Mouse (Mus musculus): ENCODE results near the gene Pard3. TPM values are rescaled to one million over a fixed set of nuclear protein-coding genes. Genes with fewer than 3 reads are reported as not detected.

The Pard3 gene
- polyA plus RNA-seq, 1 experiment from 2014 or later: 17.3 TPM

- 55% methylated on average over 7 of the region's 7 CpGs for WGBS
- no peaks in the 10 kb centered on the region for H3K36me3 ChIP-seq (ENCODE audit: control insufficient read depth, insufficient read depth, low read length)
- no peaks in the 10 kb centered on the region for H3K9me3 ChIP-seq (ENCODE audit: control insufficient read depth, low read length)
- peak overlapping the region; percentile 30 for H3K4me2 ChIP-seq (ENCODE audit: low read depth, low read length)
- peaks cover 64% of the 10 kb centered on the region for H3K4me1 ChIP-seq (ENCODE audit: control insufficient read depth, insufficient read depth, low read length)
- H3K4me3 ChIP-seq (ENCODE audit: low read length): peak overlapping the region; percentile 41
- ATAC-seq: peak; percentile 91
- no peaks in the 10 kb centered on the region for H3K27me3 ChIP-seq (replicated peaks; ENCODE audit: control insufficient read depth, insufficient read depth, low read length)
- peak overlapping the region; percentile 82 for H3K27ac ChIP-seq (ENCODE audit: low read length)
- H3K9ac ChIP-seq (ENCODE audit: low read depth, low read length): no peak overlapping the region
These were observed 12.8 kb downstream of the Pard3 start for GRCm38 (mm10) chr8:127076511-127076910.

DNA sequence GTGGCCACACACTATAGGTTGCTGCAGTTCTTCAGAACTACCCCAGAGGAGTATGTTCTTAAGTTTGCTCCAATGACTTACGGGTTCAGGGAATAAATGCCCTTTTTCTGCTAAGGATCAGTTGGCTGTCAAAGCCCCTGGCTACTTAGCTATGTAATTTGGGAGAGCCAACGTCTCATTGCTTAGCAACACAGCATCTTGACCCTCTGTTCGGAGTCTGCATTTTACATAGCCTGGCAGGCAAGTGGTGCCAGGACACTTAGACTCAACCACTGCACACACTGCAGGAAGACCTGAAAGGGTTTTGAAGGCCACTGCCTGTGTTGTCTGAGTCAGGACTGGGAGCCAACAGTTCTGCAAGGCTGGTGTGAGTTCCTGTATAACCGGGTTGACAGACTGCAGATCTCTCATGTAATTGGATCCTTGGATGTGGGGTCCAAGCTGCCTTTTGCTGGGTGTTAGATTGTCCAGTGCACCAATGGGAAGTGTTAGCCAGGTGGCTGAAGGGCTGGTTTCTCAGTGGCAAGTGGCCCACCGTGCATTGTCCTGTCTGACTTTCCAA is 15.6 kb downstream of the Pard3 start:
- Histone ChIP-seq H3K4me1 (ENCODE audit: control insufficient read depth, insufficient read depth, low read length) (peaks cover 53% of the 10 kb centered on the region), H3K4me2 (ENCODE audit: low read depth, low read length) (no peak overlapping the region), H3K36me3 (ENCODE audit: control insufficient read depth, insufficient read depth, low read length) (no peaks in the 10 kb centered on the region), H3K9me3 (ENCODE audit: control insufficient read depth, low read length) (no peaks in the 10 kb centered on the region), H3K4me3 (ENCODE audit: low read length) (no peak overlapping the region), H3K27ac (ENCODE audit: low read length) (no peak overlapping the region), H3K9ac (ENCODE audit: low read depth, low read length) (no peak overlapping the region), H3K27me3 (replicated peaks; ENCODE audit: control insufficient read depth, insufficient read depth, low read length) (no peaks in the 10 kb centered on the region)
- no peak for ATAC-seq
- 48% methylated on average over 5 of the region's 5 CpGs for WGBS

- no peak for ATAC-seq
- Histone ChIP-seq H3K9ac (ENCODE audit: low read depth, low read length) (no peak overlapping the region), H3K4me2 (ENCODE audit: low read depth, low read length) (no peak overlapping the region), H3K36me3 (ENCODE audit: control insufficient read depth, insufficient read depth, low read length) (no peaks in the 10 kb centered on the region), H3K9me3 (ENCODE audit: control insufficient read depth, low read length) (no peaks in the 10 kb centered on the region), H3K27ac (ENCODE audit: low read length) (no peak overlapping the region), H3K4me1 (ENCODE audit: control insufficient read depth, insufficient read depth, low read length) (peaks cover 46% of the 10 kb centered on the region), H3K27me3 (replicated peaks; ENCODE audit: control insufficient read depth, insufficient read depth, low read length) (no peaks in the 10 kb centered on the region), H3K4me3 (ENCODE audit: low read length) (no peak overlapping the region)
- 76% methylated on average over 3 of the region's 3 CpGs for WGBS
These were observed 17.6 kb downstream of the Pard3 start for GRCm38 (mm10) chr8:127081297-127081696.

- Histone ChIP-seq H3K4me3 (ENCODE audit: low read length) (no peak overlapping the region), H3K4me1 (ENCODE audit: control insufficient read depth, insufficient read depth, low read length) (peaks cover 44% of the 10 kb centered on the region), H3K36me3 (ENCODE audit: control insufficient read depth, insufficient read depth, low read length) (no peaks in the 10 kb centered on the region), H3K27me3 (replicated peaks; ENCODE audit: control insufficient read depth, insufficient read depth, low read length) (no peaks in the 10 kb centered on the region), H3K9me3 (ENCODE audit: control insufficient read depth, low read length) (no peaks in the 10 kb centered on the region), H3K27ac (ENCODE audit: low read length) (no peak overlapping the region), H3K9ac (ENCODE audit: low read depth, low read length) (no peak overlapping the region), H3K4me2 (ENCODE audit: low read depth, low read length) (no peak overlapping the region)
- 58% methylated on average over 2 of the region's 2 CpGs for WGBS
- no peak for ATAC-seq
These were observed 18.8 kb downstream of the Pard3 start for GRCm38 (mm10) chr8:127082486-127082885.

DNA sequence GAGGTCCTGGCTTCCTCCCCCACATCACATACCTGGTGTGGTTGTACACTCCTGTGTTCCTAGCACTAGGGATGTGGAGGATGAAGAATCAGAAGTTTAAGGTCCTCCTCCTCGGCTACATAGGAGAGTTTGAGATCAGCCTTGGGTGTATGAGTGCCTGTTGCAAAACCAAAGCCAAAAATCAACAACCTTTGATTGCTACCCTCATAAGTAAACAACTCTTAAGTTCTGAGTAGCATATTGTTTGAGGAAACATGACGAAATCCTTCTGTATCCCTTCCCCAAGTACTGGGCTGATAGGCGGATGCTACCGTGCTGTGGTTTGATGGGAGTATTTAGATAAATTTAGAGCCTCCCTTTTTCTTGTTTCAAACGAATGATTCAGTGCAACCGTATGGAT is 20.9 kb downstream of the Pard3 start:
- ATAC-seq: no peak
- 68% methylated on average over 6 of the region's 6 CpGs for WGBS
- Histone ChIP-seq H3K4me1 (ENCODE audit: control insufficient read depth, insufficient read depth, low read length) (peaks cover 35% of the 10 kb centered on the region), H3K36me3 (ENCODE audit: control insufficient read depth, insufficient read depth, low read length) (no peaks in the 10 kb centered on the region), H3K27ac (ENCODE audit: low read length) (no peak overlapping the region), H3K4me2 (ENCODE audit: low read depth, low read length) (no peak overlapping the region), H3K9me3 (ENCODE audit: control insufficient read depth, low read length) (no peaks in the 10 kb centered on the region), H3K9ac (ENCODE audit: low read depth, low read length) (no peak overlapping the region), H3K27me3 (replicated peaks; ENCODE audit: control insufficient read depth, insufficient read depth, low read length) (no peaks in the 10 kb centered on the region), H3K4me3 (ENCODE audit: low read length) (no peak overlapping the region)

DNA sequence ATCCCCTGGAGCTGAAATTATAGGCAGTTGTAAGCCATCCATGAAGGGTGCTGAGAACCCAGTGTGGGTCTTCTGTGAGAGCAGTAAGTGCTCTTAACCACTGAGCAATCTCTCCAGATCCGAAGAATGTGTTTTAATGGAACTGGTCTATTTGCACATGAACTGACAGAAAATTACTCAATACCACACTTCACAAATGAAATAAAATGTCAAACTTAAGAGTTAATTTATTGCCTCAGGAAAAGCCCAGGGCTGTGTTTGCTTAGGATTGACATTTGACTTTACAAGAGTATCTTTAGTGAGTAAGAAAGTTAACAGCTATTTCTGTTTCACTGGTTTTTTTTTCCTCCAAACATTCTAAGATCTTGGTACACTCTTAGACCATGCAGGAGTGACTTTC is 23.7 kb downstream of the Pard3 start:
- Histone ChIP-seq H3K4me3 (ENCODE audit: low read length) (no peak overlapping the region), H3K4me1 (ENCODE audit: control insufficient read depth, insufficient read depth, low read length) (peaks cover 42% of the 10 kb centered on the region), H3K27me3 (replicated peaks; ENCODE audit: control insufficient read depth, insufficient read depth, low read length) (no peaks in the 10 kb centered on the region), H3K9ac (ENCODE audit: low read depth, low read length) (no peak overlapping the region), H3K9me3 (ENCODE audit: control insufficient read depth, low read length) (no peaks in the 10 kb centered on the region), H3K36me3 (ENCODE audit: control insufficient read depth, insufficient read depth, low read length) (no peaks in the 10 kb centered on the region), H3K27ac (ENCODE audit: low read length) (no peak overlapping the region), H3K4me2 (ENCODE audit: low read depth, low read length) (no peak overlapping the region)
- ATAC-seq: no peak
- WGBS: 30% methylated on average over 1 of the region's 1 CpGs

DNA sequence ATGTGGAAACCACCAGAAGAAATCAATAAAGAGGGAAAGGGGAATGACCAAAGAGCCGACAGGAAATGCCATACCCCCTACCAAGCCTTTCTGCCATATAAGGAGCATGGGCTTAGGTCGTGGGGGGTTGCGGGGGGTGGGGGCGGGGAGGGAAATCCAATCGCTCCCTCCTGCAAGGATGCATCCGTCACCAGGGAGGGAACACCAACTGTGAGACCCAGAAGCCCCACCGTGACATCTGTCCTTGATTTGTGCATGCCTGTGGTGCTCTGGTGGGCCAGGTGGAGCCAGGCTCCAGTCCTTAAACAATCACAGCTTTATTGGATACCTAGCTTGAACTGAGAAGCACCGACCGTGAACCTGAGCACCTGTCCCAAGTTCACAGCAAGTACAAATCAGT is 24.7 kb downstream of the Pard3 start:
- no peak overlapping the region for H3K4me2 ChIP-seq (ENCODE audit: low read depth, low read length)
- WGBS: 15% methylated on average over 9 of the region's 9 CpGs
- ATAC-seq: no peak

DNA sequence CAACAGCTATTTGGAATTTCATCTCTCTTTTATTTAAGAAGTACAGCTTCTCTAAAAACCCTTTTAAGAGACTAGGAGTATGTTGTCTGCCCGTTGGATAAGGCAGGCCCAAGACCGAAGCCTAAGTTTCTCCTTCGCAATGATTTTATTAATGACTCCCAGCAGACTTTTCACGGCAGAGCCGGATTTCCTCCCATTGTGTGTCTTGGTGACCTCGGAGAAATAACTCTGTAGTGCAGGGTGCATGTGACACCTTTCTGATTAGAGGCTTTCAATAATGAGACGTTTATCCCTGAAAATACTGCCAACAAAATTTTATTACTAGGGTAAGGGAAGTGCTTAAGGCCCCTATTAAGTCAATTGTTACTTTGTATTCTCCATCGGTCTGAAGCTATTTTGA is 25.3 kb downstream of the Pard3 start:
- H3K36me3 ChIP-seq (ENCODE audit: control insufficient read depth, insufficient read depth, low read length): no peaks in the 10 kb centered on the region
- H3K4me1 ChIP-seq (ENCODE audit: control insufficient read depth, insufficient read depth, low read length): peaks cover 49% of the 10 kb centered on the region
- H3K9ac ChIP-seq (ENCODE audit: low read depth, low read length): no peak overlapping the region
- H3K4me3 ChIP-seq (ENCODE audit: low read length): no peak overlapping the region
- H3K9me3 ChIP-seq (ENCODE audit: control insufficient read depth, low read length): no peaks in the 10 kb centered on the region
- ATAC-seq: no peak
- H3K27me3 ChIP-seq (replicated peaks; ENCODE audit: control insufficient read depth, insufficient read depth, low read length): no peaks in the 10 kb centered on the region
- H3K4me2 ChIP-seq (ENCODE audit: low read depth, low read length): no peak overlapping the region
- H3K27ac ChIP-seq (ENCODE audit: low read length): no peak overlapping the region
- 38% methylated on average over 8 of the region's 8 CpGs for WGBS

More for the DNA sequence above, 24.7 kb downstream of the Pard3 start:
- Histone ChIP-seq H3K9me3 (ENCODE audit: control insufficient read depth, low read length) (no peaks in the 10 kb centered on the region), H3K4me3 (ENCODE audit: low read length) (no peak overlapping the region), H3K4me1 (ENCODE audit: control insufficient read depth, insufficient read depth, low read length) (peaks cover 49% of the 10 kb centered on the region), H3K9ac (ENCODE audit: low read depth, low read length) (no peak overlapping the region), H3K27ac (ENCODE audit: low read length) (no peak overlapping the region), H3K27me3 (replicated peaks; ENCODE audit: control insufficient read depth, insufficient read depth, low read length) (no peaks in the 10 kb centered on the region), H3K36me3 (ENCODE audit: control insufficient read depth, insufficient read depth, low read length) (no peaks in the 10 kb centered on the region)

DNA sequence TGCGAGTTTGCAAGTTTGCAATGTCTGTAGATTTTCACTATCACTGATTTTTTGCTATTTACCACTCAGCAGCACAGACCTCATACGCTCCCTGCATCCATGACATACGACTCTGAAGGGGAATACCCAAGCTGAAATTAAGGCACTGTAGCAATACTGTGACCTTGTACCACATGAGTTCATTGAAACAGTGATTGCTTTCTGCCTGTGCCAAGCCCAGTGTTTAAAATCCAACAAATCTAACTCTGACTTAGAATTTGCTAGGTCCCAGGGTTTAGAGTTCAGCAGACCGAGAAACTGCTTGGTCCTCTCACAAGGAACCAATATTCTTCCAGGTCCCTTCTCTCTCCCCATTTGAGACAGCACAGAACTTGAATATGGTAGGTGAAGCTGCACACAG is 26.7 kb downstream of the Pard3 start:
- 72% methylated on average over 4 of the region's 4 CpGs for WGBS
- no peaks in the 10 kb centered on the region for H3K27me3 ChIP-seq (replicated peaks; ENCODE audit: control insufficient read depth, insufficient read depth, low read length)
- H3K4me3 ChIP-seq (ENCODE audit: low read length): no peak overlapping the region
- ATAC-seq: no peak
- peaks cover 49% of the 10 kb centered on the region for H3K4me1 ChIP-seq (ENCODE audit: control insufficient read depth, insufficient read depth, low read length)
- no peak overlapping the region for H3K4me2 ChIP-seq (ENCODE audit: low read depth, low read length)
- no peaks in the 10 kb centered on the region for H3K36me3 ChIP-seq (ENCODE audit: control insufficient read depth, insufficient read depth, low read length)
- H3K9ac ChIP-seq (ENCODE audit: low read depth, low read length): no peak overlapping the region
- no peak overlapping the region for H3K27ac ChIP-seq (ENCODE audit: low read length)
- H3K9me3 ChIP-seq (ENCODE audit: control insufficient read depth, low read length): no peaks in the 10 kb centered on the region

GRCm38 (mm10) chr8:127091936-127092335 is 28.2 kb downstream of the Pard3 start:
- no peak for ATAC-seq
- no peak overlapping the region for H3K4me3 ChIP-seq (ENCODE audit: low read length)
- H3K27ac ChIP-seq (ENCODE audit: low read length): peak overlapping the region; percentile 81
- WGBS: 80% methylated on average over 3 of the region's 3 CpGs
- no peak overlapping the region for H3K9ac ChIP-seq (ENCODE audit: low read depth, low read length)
- no peaks in the 10 kb centered on the region for H3K27me3 ChIP-seq (replicated peaks; ENCODE audit: control insufficient read depth, insufficient read depth, low read length)
- peaks cover 47% of the 10 kb centered on the region for H3K4me1 ChIP-seq (ENCODE audit: control insufficient read depth, insufficient read depth, low read length)
- H3K9me3 ChIP-seq (ENCODE audit: control insufficient read depth, low read length): no peaks in the 10 kb centered on the region
- no peak overlapping the region for H3K4me2 ChIP-seq (ENCODE audit: low read depth, low read length)
- no peaks in the 10 kb centered on the region for H3K36me3 ChIP-seq (ENCODE audit: control insufficient read depth, insufficient read depth, low read length)

Data from intestine, embryonic 16.5 days (tissue).